Mouse (Mus musculus) liver, postnatal 0 days (tissue): Measurements from ENCODE around the gene Slc20a1.

ENCODE experiments used
- CTCF ChIP-seq: sonication (generic); IDR thresholded peaks from 2 replicates; pipeline ENCODE4 v1.5.1; 2016; ENCODE audit warnings: antibody characterized with exemption, low read depth
- EP300 ChIP-seq: IDR thresholded peaks from 2 replicates; pipeline ENCODE4 v1.6.1; 2016; ENCODE audit warnings: antibody characterized with exemption, low read depth, mild to moderate bottlenecking

GRCm38 (mm10) chr2:129150386-129150785 is 48.2 kb upstream of the Slc20a1 start:
- TF ChIP-seq CTCF (no peak), EP300 (no peak)
